Mouse (Mus musculus) MEL (cell line): Measurements from ENCODE around the gene Edf1. TPM values are rescaled to one million over a fixed set of nuclear protein-coding genes. Genes with fewer than 3 reads are reported as not detected.

ENCODE experiments used
- DNase-seq: peaks from one replicate; pipeline ENCODE4 v3.0.0; 2011; ENCODE audit warnings: low read depth, low spot score
- H3K27ac ChIP-seq: 2 replicates; pipeline ENCODE4 v1.5.1; 2012; ENCODE audit warnings: low read depth, mild to moderate bottlenecking, control low read depth, low read length, moderate library complexity; ENCODE audit not compliant: control insufficient read depth
- H3K27me3 ChIP-seq, 2 experiments: fragments of 150-350 bp in 1 of 2; sonication (generic) in 1 of 2; 2 replicates each; pipeline ENCODE4 v1.6.1; 2012; ENCODE audit warnings: low read length in 2 of 2, mild to moderate bottlenecking in 2 of 2, improper control_type of control experiment in 1 of 2, moderate library complexity in 1 of 2; ENCODE audit not compliant: insufficient read depth in 2 of 2, control insufficient read depth in 1 of 2
- H3K36me3 ChIP-seq, 2 experiments: 2 replicates each; pipeline ENCODE4 v1.6.1; 2012 to 2014; ENCODE audit warnings: low read length in 2 of 2, improper control_type of control experiment in 1 of 2, inconsistent platforms in 1 of 2, mild to moderate bottlenecking in 1 of 2; ENCODE audit not compliant: insufficient read depth in 2 of 2, control insufficient read depth in 1 of 2
- H3K4me1 ChIP-seq, 2 experiments: fragments of 150-350 bp in 1 of 2; sonication (generic) in 1 of 2; 2 replicates each; pipeline ENCODE4 v1.6.1; 2012; ENCODE audit warnings: low read length in 2 of 2, improper control_type of control experiment in 1 of 2, mild to moderate bottlenecking in 1 of 2; ENCODE audit not compliant: insufficient read depth in 2 of 2, control insufficient read depth in 1 of 2
- H3K4me3 ChIP-seq, 2 experiments: fragments of 150-350 bp in 1 of 2; sonication (generic) in 1 of 2; 2 replicates each; pipeline ENCODE4 v1.5.1; 2012; ENCODE audit warnings: low read depth in 2 of 2, low read length in 2 of 2, mild to moderate bottlenecking in 2 of 2, moderate library complexity in 2 of 2, control low read depth in 1 of 2, improper control_type of control experiment in 1 of 2; ENCODE audit not compliant: control insufficient read depth in 1 of 2, insufficient read depth in 1 of 2
- H3K79me2 ChIP-seq: 2 replicates; pipeline ENCODE4 v1.6.1; 2012; ENCODE audit warnings: mild to moderate bottlenecking, low read length, moderate library complexity; ENCODE audit not compliant: control insufficient read depth, poor library complexity, insufficient read depth
- H3K9ac ChIP-seq: 2 replicates; pipeline ENCODE4 v1.6.1; 2012; ENCODE audit warnings: low read depth, mild to moderate bottlenecking, control low read depth, low read length, moderate library complexity; ENCODE audit not compliant: control insufficient read depth, poor library complexity, severe bottlenecking
- H3K9me3 ChIP-seq: fragments of 150-350 bp; sonication (generic); replicated peaks from 2 replicates; pipeline ENCODE4 v1.6.1; 2012; ENCODE audit warnings: mild to moderate bottlenecking, low read length, improper control_type of control experiment, moderate library complexity; ENCODE audit not compliant: insufficient read depth
- BHLHE40 ChIP-seq: IDR thresholded peaks from 2 replicates; pipeline ENCODE4 v1.6.1; 2012; ENCODE audit warnings: low read depth, mild to moderate bottlenecking, inconsistent platforms, low read length, improper control_type of control experiment, borderline replicate concordance
- CHD1 ChIP-seq: IDR thresholded peaks from 2 replicates; pipeline ENCODE4 v1.6.1; 2012; ENCODE audit warnings: low read depth, mild to moderate bottlenecking, inconsistent platforms, low read length, improper control_type of control experiment
- ELF1 ChIP-seq: IDR thresholded peaks from 2 replicates; pipeline ENCODE4 v1.6.1; 2014; ENCODE audit warnings: low read depth, mild to moderate bottlenecking, inconsistent platforms, low read length, improper control_type of control experiment, moderate library complexity
- GABPA ChIP-seq: IDR thresholded peaks from 2 replicates; pipeline ENCODE4 v1.6.1; 2012; ENCODE audit warnings: low read depth, mild to moderate bottlenecking, inconsistent platforms, low read length, improper control_type of control experiment, moderate library complexity
- HCFC1 ChIP-seq: IDR thresholded peaks from 2 replicates; pipeline ENCODE4 v1.6.1; 2012; ENCODE audit warnings: low read depth, mild to moderate bottlenecking, inconsistent platforms, low read length, improper control_type of control experiment, moderate library complexity
- KAT2A ChIP-seq: conservative IDR thresholded peaks from 2 replicates; pipeline ENCODE4 v1.6.1; 2012; ENCODE audit warnings: low read depth, low read length, improper control_type of control experiment, inconsistent platforms
- MAFK ChIP-seq: IDR thresholded peaks from 2 replicates; pipeline ENCODE4 v1.6.1; 2011; ENCODE audit warnings: low read depth, mild to moderate bottlenecking, low read length, improper control_type of control experiment, borderline replicate concordance
- MEF2A ChIP-seq: IDR thresholded peaks from 2 replicates; pipeline ENCODE4 v1.6.1; 2014; ENCODE audit warnings: low read depth, mild to moderate bottlenecking, inconsistent platforms, low read length, improper control_type of control experiment; ENCODE audit not compliant: poor library complexity, insufficient replicate concordance, severe bottlenecking; ENCODE audit errors: extremely low read depth
- MXI1 ChIP-seq: IDR thresholded peaks from 2 replicates; pipeline ENCODE4 v1.6.1; 2011; ENCODE audit warnings: mild to moderate bottlenecking, low read depth, low read length, improper control_type of control experiment
- NELFE ChIP-seq: IDR thresholded peaks from 2 replicates; pipeline ENCODE4 v1.6.1; 2011; ENCODE audit warnings: low read depth, low read length, improper control_type of control experiment
- POLR2AphosphoS2 ChIP-seq: IDR thresholded peaks from 2 replicates; pipeline ENCODE4 v1.6.1; 2011; ENCODE audit warnings: low read length, improper control_type of control experiment
- SIN3A ChIP-seq: IDR thresholded peaks from 2 replicates; pipeline ENCODE4 v1.6.1; 2012; ENCODE audit warnings: low read length, improper control_type of control experiment, inconsistent platforms
- TBP ChIP-seq: IDR thresholded peaks from 2 replicates; pipeline ENCODE4 v1.8.0; 2011; ENCODE audit warnings: low read depth, low read length, improper control_type of control experiment
- UBTF ChIP-seq: IDR thresholded peaks from 2 replicates; pipeline ENCODE4 v1.6.1; 2012; ENCODE audit warnings: low read depth, mild to moderate bottlenecking, inconsistent platforms, low read length, improper control_type of control experiment, moderate library complexity, borderline replicate concordance; ENCODE audit not compliant: insufficient read depth
- polyA plus RNA-seq, 2 experiments: library from polyadenylated mRNA; stranded (reverse) in 1 of 2; unstranded in 1 of 2; fragments of >175 nt in 1 of 2; fragments of >200 nt in 1 of 2; gene quantifications; 2 replicates each; pipeline versions ENCODE4 v1.2.1 to v1.2.4; 2012; ENCODE audit warnings: low replicate concordance in 2 of 2, low read depth in 1 of 2; ENCODE audit not compliant: insufficient read length in 2 of 2, insufficient read depth in 1 of 2, missing spikeins in 1 of 2
- total RNA-seq: library from RNA; depleted of rRNA; stranded (reverse); fragments of 300-350 nt; gene quantifications from 2 replicates; pipeline ENCODE4 v1.2.3, GENCODE M21; 2012

Edf1 gene
- total and polyA plus RNA-seq, 3 experiments = 142 to 318 TPM; not detected in 1

DNA sequence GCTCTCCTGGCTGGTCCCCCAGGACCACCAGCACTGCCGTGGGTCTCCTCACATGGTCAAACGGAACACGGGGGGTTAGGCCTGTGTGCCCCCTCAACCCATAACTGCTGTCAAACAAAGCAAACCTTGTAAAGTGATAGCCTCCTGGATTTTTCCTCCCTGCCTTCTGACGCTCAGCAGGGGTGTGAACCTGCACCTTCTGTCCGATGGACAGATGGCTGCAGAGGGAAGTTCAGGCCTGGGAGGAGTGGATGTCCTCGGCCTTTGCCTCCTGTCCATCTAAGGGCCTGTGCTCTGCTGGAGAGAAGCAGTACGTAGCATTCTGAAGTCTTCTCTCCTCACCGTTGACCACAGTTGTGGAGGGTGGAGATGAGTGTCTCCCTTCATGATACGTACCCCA lies 4.3 kb downstream of the Edf1 start:
- Histone ChIP-seq H3K4me3 (no peak overlapping the region), H3K9ac (no peak overlapping the region), H3K9me3 (no peaks in the 10 kb centered on the region), H3K27ac (no peak overlapping the region), H3K4me1 (peaks cover 4 to 7% of the 10 kb centered on the region in 2 experiments; a peak in 3 of 4 replicates), H3K36me3 (peaks cover 5 to 6% of the 10 kb centered on the region in 2 experiments), H3K27me3 (no peaks in the 10 kb centered on the region), H3K79me2 (peaks cover 20% of the 10 kb centered on the region)
- no peak for DNase-seq
- TF ChIP-seq POLR2AphosphoS2 = peak; percentile 17; the same call in 1 of the 2 replicates
- no peak for TF ChIP-seq GABPA

DNA sequence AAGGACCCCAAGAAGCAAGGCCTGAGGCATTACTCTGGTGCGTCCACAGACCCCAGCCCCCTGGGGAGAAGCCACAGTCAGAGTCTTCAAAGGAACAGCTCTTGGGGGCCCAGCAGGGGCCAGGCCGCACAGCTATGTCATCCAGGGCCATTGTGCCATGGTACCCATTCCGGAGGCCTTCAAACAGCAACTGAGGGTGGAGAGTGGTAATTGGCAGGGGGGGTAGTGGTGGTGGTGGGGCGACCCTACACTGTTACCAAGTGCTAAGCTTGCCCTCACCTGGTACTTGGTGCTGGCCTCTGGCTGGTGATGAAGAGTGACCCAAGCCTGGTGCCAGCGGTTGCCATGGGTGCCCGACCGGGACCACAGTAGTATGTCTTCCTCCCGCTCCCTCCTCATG lies 8.1 kb downstream of the Edf1 start:
- DNase-seq = no peak
- Histone ChIP-seq H3K4me3 (no peak overlapping the region), H3K27ac (no peak overlapping the region), H3K4me1 (no peaks in the 10 kb centered on the region), H3K79me2 (no peaks in the 10 kb centered on the region), H3K9ac (no peak overlapping the region), H3K36me3 (peaks cover 0 to 3% of the 10 kb centered on the region in 2 experiments; a peak in 1 of 4 replicates), H3K9me3 (no peaks in the 10 kb centered on the region), H3K27me3 (no peaks in the 10 kb centered on the region)
- no peak for TF ChIP-seq MAFK
- no peak for TF ChIP-seq MEF2A
- no peak for TF ChIP-seq UBTF
- no peak for TF ChIP-seq ELF1
- no peak for TF ChIP-seq SIN3A
- TF ChIP-seq KAT2A = no peak
- TF ChIP-seq CHD1 = no peak
- TF ChIP-seq HCFC1 = no peak
- TF ChIP-seq BHLHE40 = no peak

DNA sequence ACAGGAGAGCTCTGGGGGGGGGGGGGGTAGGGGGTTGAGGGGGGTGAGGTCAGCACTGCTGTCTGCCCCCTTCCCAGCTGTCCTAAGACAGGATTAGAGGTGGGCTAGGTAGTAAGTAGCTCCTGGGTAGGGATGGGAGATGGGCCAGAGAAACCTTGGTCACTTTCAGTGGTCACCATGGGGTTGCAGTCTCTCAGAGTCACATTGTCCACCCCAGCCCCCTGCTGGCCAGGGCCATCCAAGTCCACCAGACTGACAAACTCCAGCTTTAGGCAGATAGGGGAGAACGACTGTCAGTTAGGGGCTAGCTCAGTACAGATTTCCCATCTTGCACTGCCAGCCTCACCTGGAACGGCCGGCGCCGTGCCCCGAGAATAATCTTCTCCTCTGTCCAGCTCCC lies 8.9 kb downstream of the Edf1 start:
- H3K27me3 ChIP-seq = no peaks in the 10 kb centered on the region
- DNase-seq = no peak
- no peaks in the 10 kb centered on the region for H3K9me3 ChIP-seq
- H3K79me2 ChIP-seq = no peaks in the 10 kb centered on the region
- no peak for TF ChIP-seq TBP
- TF ChIP-seq MXI1 = no peak
- no peak for TF ChIP-seq POLR2AphosphoS2
- no peak for TF ChIP-seq NELFE
- H3K4me1 ChIP-seq = no peaks in the 10 kb centered on the region
- no peak overlapping the region for H3K4me3 ChIP-seq
- H3K9ac ChIP-seq = no peak overlapping the region
- no peak overlapping the region for H3K27ac ChIP-seq
- H3K36me3 ChIP-seq = no peaks in the 10 kb centered on the region; a peak in 1 of 4 replicates
